Mouse (Mus musculus) E14TG2a.4 (cell line): ENCODE measurements at regions not wholly inside any gene's neighbourhood (a gene's known extent, or its start where the extent isn't known, plus 50 kb on each side); places are given as distances from the start of the nearest gene placed in this dataset.
"Not testable (repeated sequence)": the region's sequence is repeated elsewhere in the genome, so short reads cannot be mapped to it uniquely, and the experiment has no call there.

Source experiments
- CTCF ChIP-seq: conservative IDR thresholded peaks from 2 replicates; pipeline ENCODE4 v1.5.1; 2014; ENCODE audit warnings: low read length
- NANOG ChIP-seq: IDR thresholded peaks from 2 replicates; pipeline ENCODE4 v1.6.1; 2014; ENCODE audit warnings: borderline replicate concordance, low read length, mixed read lengths

- not testable (repeated sequence) for TF ChIP-seq CTCF, NANOG
Measured at GRCm38 (mm10) chr1:35220215-35220614, 370.4 kb downstream of the Plekhb2 start.
